Mouse (Mus musculus): ENCODE data around the gene Gm20715.
"Not testable (repeated sequence)": the region's sequence is repeated elsewhere in the genome, so short reads cannot be mapped to it uniquely, and the experiment has no call there.

Gene Gm20715

DNA sequence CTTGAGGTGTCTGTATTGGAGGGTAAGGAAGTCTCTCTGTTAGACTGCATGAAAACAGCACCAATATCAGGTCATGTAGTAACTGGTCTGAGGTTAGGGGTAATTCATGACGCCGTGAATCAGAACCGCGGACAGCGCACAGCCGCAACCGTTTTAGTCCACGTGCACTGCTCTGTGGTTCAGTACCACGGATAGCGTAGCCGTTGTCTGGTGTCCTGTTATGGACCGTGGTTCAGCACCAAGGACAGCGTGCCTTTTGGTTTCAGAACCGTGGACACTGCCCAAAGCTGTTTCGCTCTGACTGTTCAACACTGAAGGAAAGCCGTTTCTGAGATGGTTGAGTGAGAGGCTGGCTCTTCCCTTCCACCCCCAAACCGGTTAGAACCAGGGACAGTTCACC, at the start of gene Gm20715:
Gene Gm20715, plus strand, starts transcription at position 235 of the 400 bp plus-strand sequence.
- peak; percentile 58 for DNase-seq

DNA sequence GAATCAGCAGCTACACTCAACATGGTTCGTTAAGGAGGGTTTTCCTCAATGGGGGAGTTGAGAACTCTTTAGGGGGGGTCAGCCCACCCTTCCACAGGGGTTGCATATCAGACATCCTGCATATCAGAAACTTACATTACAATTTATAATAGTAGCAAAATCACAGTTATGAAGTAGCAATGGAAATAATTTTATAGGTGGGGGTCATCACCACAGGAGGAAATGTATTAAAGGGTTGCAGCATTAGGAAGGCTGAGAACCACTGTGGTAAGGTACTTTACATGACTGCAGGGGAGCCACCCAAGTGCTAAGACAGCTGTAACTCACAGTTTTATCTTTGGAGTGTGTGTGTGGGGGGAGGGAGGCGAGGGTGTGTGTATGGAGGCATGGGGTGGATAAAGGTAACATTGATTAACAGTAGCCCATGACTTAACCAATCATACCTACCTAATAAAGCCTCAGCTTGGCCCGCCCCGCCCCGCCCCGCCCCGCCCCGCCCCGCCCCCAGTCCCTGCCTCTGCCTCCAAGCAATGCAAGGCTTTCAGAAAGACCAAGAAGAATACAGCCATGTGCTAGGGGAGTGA, 49.5 kb upstream of the Gm20715 start:
- no peak for DNase-seq

DNA sequence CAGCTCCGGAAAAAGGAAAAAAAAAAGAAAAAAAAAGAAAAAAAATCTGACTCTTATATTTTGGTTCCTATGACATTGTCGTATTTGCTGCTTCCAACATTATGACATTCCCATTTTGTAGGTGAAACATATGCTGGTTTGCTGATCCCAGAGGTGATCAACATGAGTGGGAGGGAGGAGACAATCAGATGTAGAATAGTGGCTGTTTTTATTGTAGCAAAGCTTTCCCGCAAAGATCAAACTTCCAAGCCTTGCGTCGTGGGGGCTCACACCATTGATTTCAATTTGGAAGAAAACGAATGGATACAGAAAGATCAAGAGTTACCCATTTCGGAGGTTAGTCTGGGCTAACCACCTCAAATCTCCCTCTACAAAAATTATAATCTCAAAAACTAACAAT, 48.3 kb upstream of the Gm20715 start:
- no peak for DNase-seq

DNA sequence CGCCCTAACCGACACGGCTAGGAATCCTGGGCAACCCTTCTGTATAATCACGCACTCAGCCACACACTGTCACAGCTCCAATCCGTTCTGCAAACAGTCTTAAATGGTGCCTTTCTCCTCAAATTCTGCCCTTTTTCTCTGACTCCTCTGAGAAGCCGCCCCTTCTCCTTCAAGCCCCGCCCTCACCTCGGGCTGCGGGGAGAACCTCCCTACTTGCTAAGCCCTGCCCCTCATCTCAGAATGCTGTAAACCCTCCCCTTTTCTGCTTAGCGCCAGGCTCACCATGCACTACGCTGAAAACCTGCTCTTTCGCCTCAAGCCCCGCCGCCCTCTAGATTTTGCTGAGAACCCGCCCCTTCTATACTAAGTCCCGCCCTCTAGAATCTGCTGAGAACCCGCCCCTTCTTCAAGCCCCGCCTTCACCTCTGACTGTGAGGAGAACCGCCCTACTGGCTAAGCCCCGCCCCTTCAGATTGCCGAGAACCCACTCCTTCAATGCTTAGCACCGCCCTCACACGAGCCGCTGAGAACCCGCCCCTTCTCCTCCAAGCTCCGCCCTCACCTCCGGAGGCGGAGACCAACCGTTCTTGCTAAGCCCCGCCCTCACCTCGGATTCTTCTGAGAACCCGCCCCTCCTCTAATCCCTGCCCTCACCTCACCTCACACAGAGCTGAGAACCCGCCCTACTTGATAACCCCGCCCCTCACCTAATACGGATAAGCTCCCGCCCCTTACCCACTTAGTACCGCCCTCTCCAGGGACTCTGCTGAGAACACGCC, 47.6 kb upstream of the Gm20715 start:
- DNase-seq, result peak; percentile 97

DNA sequence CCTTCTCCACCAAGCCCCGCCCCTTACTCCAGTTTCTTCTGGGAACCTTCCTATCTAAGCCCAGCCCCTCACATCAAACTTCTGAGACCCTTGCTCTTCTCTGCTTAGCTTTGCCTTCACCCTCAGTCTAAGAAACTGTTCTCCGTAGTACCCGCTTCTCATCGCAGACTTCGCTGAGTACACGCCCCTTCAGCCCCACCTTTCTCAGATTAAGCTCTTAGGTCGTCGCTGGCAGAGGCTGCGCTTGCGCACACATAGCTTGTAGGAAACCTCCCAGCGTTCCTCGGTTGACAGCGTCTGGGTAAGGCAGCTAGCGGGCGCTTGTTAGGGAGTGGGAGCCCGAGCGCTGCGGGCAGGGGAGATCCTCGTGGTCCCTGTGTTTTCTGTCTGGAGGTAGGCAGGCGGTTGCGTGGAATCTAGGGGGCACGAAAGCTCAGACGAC, 47.0 kb upstream of the Gm20715 start, which contains the start of gene Zfp78:
Gene Zfp78, plus strand, starts transcription at position 234 of the 442 bp plus-strand sequence.
- peak; percentile 87 for DNase-seq

DNA sequence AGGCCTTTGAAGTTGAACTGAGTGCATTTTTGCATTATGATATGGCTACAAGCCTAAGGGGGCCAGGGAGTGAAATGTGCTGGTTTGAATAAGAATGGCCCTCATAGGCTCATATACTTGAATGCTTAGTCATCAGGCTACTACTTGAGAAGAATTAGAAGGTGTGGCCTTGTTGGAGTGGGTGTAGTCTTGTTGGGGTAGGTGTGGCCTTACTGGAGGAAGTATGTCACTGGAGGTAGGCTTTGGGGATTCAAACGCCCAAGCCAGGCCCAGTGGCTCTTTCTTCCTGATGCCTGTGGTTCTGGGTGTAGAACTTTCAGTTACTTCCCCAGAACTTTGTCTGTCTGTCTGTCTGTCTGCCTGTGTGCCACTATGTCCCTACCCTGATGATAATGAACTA, 45.3 kb upstream of the Gm20715 start:
- DNase-seq, result no peak

DNA sequence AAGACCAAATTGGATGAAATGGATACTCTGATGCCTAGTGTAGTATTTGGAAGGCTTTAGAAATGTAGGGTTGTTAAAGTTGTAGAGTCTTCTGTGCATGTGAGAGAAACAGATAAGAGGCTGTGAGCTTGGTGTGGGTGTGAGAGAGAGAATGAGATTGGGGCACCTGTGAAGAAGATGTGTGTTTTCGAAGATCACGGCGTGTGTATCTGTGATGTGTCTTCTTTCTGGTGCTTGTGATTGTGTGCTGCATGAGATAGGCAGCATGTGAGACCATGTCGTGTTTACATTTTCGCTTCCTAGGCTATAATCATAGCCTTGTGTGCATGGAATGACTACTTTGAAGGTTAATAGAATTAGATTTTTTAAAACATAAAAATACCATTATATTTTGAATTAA, 42.9 kb upstream of the Gm20715 start:
- no peak for DNase-seq

DNA sequence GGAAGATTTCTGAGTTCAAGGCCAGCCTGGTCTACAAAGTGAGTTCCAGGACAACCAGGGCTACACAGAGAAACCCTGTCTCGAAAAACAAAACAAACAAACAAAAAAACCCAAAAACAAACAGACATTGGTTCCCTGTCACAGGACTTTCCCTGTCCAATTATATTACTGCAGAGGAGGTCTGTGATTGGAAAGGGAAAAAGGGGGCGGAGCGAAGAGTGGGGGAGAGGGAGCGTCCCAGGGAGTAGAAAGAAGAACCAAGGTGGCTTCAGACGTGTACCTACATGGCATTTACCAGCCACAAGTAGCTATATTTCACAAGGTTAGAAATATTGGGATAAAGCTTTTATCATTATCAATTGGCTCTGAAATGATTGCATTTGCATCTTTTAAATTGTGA, 41.9 kb upstream of the Gm20715 start:
- DNase-seq, result not testable (repeated sequence)

DNA sequence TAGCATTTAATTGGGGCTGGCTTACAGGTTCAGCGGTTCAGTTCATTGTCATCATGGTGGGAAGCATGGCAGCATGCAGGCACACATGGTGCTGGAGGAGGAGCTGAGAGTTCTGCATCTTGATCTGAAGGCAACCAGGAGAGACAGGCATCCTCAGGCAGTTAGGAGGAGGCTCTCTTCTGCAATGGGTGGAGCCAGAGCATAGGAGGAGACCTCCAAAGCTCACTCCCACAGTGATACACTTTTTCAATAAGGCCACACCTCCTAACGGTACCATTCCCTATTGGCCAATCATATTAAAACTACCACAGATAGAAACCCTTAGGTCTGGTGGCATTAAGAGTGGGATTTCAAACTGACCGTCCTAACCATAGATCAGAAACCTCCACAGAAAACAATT, 40.6 kb upstream of the Gm20715 start:
- DNase-seq, result no peak

DNA sequence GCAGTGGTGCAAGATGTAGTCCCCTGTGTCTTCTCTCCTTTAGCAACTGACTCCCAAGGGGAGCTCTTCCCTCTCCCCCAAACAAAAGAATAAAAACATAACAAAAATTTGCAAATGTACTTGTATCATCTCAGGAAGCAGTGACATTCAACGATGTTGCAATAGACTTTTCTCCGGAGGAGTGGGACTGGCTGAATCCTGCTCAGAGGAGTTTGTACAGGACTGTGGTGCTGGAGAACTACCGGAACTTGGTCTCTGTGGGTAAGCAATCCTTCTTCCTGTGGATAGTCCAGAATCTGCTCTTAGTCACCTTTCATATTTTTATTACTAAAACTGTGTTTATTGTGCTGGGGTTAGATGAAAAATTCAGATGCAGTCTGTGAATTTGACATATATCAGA, 37.1 kb upstream of the Gm20715 start:
- DNase-seq, result no peak

DNA sequence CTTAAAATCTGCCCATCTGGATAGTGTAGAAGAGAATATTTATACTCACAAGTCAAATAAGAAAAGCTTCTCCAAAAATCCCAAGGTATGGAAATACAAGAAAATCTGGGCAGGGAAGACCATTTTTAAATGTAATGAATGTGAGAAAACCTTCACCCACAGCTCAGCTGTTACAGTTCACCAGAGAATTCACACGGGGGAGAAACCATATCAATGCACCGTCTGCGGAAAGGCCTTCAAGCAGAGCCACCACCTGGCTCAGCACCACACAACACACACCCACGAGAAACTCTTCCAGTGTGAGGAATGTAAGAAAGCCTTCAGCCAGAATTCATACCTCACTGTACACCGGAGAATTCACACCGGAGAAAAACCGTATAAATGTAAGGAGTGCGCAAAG, 31.6 kb upstream of the Gm20715 start:
- peak; percentile 58 for DNase-seq

DNA sequence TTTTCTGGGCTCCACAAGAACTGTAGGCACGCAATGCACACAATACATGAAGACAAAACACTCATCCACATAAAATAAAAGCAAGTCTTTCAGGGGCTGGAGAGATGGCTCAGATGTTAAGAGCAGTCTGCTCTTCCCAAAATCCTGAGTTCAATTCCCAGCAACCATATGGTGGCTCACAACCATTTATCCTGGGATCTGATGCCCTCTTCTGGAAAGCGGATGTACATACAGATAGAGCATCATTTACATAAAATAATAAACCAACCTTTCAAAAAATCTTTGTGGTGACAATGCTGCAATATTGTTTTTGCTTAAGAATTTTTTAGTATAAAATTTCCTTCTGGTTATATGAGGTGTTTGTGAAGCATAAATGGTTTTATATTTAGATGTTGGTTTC, 28.6 kb upstream of the Gm20715 start:
- no peak for DNase-seq

DNA sequence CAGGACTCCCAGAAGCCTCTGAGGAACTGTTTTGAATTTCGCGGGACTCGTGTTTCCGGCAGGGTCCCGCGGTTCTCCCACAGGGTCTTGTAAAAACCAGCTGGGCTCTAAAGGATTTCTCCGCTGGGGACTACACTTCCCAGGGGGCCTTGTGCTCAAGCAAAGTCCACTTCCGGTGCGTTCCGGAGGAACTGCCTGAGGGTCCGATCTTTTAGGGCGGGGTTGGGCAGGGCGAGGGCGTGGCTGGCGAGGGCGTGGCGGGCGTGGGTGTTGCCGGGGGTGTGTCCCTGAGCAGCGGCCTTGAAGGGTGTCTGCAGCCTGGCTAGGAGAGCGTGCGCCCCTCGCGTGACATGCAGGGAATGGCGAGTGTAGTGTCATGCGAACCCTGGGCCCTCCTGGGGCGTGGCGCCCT, 27.0 kb upstream of the Gm20715 start, which contains the start of gene Zfp28:
Gene Zfp28, plus strand, starts transcription at position 252 of the 412 bp plus-strand sequence.
- DNase-seq, result peak; percentile 86

DNA sequence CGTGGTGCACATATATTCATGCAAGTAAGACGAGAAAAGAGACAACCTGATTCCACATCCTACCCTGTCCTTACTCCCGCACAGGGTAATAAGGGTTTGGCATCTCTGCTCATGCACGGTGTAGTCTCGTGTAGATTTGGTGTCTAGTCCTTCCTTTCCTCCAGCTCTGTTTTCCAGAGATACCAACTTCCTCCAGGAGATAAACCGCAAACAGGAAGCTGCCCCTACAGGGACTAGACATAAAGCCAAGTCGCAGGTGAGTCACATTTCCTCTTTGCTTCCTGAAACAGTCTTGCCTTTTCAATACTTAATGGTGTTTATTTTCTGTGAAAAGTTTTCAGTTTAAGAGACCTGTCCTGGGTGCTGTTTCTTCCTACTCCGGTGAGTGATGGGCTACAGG, 26.1 kb upstream of the Gm20715 start:
- DNase-seq, result no peak

DNA sequence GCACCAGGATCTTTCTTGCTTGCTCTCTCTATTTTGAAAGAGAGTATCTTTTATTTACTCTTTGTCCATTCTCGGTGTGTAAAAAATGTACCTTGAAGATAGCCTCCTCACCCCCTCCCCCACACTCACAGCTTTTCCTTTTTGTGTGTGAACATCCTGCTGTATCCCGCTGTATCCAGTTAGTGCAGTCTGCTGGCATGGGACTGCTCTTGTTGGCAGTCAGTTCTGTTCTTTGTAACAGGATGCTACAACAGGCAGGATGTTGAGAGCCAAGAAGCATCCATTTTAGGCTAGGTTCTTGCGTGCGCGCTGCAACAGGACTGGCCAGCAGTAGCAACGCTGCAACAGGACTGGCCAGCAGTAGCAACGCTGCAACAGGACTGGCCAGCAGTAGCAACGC, 23.1 kb upstream of the Gm20715 start:
- DNase-seq, result no peak

DNA sequence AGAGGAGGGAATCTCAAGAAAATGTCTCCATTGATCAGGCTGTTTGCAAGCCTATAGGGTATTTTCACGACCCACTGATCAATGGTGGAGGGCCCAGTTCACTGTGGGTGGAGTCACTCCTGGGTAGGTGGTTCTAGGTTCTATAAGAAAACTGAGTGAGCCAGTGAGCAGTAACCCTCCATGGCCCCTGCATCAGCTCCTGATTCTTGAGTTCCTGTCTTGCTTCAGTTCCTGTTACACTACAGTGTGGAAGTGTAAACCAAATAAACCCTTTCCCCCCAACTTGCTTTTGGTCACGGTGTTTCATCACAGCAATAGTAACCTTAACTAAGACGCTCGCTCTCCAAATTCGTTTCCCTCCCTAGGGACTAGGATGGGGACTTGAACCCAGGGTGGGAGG, 21.1 kb upstream of the Gm20715 start:
- no peak for DNase-seq

DNA sequence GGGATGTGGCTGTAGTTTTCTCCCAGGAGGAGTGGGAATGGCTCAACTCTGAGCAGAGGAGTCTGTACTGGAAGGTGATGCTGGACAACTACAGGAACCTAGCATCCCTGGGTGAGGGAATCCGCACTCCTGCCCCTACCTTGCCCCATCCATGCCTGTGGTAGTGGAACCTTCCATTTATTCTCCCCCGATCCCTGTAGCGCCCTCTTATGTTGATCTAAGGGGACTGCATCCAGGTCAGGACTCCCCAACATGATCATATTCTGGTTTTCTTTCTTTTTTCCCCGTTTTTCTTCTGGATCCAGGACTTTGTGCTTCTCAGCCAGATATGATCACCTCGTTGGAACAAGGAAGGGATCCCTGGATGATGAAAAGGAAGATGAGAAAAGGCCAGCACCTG, 20.6 kb upstream of the Gm20715 start:
- no peak for DNase-seq

DNA sequence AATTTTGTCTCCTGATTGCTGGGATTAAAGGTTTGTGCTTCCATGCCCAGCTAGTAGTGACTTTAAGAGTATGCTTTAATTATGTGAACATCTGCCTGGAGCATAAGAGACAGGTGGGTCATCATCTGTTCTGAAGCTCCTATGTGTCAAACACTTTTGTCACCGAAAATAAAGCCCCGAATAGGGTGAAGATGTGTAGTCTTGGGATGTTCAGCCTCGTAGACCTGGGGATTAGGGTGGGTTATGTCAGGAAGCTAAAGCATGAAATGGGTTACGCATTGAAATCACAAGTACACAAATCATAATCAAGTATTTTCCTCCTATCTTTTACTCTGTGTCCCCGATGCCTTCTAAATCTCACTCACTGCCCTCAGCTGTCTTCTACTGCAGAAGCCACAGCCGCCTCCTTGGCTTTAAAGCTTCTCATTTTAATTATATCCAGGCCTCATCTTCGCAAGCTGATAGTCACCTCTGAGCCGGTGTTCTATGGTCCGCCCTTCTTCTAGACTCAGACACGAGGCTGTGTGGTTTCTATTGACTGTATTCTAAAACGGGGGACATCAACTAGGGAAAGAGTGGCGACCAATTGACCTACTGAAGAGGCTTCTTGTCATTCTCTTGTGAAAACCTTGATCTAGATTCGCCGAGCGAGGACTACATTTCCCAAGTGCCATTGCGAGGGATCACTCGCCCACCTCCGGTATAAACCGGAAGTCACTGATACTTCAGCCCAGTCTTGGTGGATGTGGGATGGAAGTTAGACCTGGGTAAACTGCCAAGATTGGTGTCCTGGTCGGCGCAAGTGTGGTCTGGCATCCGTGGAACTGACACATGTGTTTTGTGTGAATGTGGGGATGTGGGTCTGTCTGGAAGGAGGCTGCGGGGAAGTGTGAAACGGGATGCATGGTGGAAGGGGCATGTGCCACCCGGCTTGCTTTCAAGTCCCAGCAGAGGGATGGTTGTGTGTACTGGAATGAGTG, 11.8 kb upstream of the Gm20715 start, which contains the start of gene Smim17:
Gene Smim17, plus strand, starts transcription at position 720 of the 980 bp plus-strand sequence.
- DNase-seq, result peak; percentile 72

DNA sequence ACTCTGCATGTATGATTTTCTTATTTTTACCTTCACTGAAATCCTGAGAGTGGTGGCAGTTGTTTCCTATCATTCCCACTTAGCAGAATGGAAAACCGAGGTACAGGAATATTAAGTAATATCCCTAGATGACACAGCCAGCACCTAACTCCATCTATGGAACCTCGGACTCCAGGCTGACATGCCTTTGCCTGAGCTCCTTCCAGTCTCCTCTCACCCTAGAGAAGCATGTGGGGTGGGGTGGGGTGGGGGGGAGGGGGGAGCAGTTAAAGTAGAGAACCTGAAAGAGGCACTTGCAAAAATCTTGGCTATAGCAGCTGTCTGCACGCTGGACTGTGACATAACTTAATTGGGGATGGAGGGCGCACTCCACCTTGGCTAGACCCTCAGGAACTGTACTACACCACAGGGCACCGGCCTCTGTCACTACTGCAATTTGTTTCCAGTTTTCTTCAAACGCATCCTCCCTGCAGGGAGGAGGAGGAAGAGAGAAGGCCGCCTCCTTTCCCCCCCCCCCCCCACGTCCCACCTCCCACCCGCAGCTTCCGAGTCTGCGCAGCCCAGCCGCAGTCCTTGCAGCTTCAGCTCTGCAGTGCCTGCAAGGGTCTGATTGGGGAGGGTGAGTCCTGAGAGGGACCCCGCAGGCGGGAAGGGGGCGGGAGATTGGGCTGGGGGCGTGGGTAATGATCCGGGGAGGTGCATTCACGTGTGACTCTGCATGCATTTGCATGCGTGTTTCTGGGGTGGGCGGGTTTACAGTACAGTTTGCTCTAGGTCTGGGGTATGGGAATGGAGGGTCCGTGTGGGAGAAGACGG, 4.8 kb downstream of the Gm20715 start:
- peak; percentile 29 for DNase-seq

DNA sequence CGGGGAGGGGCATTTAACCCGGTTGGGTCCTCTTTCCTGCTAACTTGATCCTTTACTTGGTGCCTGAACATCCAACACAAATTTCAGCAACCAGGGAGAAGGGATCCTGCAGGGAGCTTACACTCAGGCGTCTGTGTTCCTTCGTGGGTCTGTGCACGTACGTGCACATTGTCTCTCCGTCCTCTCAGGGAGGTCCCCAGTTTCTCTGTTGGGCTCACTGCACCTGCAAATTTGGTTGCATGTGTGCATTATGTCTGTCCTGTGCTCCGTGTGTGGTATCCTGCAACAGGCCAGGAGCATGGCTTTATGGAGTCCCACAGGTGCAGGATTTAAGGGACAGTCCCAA, 5.3 kb downstream of the Gm20715 start:
- DNase-seq, result no peak

DNA sequence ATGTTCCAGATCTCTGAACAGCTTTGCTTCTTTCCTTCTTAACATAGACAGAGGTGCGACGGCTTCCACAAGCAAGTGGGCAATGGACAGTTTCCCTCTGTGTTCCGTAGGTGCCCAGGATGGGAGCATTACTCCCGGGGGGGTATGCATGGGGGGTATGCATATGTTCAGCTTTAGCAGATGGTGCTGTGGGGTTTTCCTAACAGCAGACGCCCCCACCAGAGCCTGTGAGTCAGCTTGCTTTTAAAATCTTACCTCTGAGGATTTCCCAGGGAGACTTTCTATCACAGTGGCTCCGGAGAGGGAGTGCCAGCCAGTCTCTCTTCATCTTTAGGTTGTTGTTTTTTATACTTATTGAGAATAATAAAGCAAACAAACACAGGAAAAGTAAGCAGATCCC, 9.8 kb downstream of the Gm20715 start:
- peak; percentile 59 for DNase-seq

DNA sequence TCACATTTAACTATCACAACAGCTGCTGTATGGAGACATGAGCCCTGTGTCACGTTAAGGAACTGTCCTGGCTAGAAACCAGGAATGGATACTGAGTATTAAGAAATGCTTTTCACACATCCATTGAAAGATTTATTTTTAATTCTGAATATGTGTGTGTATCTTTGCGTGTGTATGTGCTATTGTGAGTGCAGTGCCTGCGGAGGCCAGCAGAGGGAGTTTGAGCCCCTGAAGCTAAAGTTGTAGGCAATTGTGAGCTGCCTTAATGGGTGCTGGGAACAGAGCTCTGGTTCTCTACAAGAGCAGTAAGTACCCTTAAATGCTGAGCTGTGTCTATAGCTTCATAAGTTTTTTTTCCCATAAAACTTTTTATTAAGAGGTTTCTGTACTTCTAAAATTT, 19.3 kb downstream of the Gm20715 start:
- no peak for DNase-seq
